Mouse (Mus musculus): ENCODE measurements at regions not wholly inside any gene's neighbourhood (a gene's known extent, or its start where the extent isn't known, plus 50 kb on each side); places are given as distances from the start of the nearest gene placed in this dataset.

- DNase-seq (ENCODE audit: extremely low read depth, low read depth, low spot score): no peak
Observed at GRCm38 (mm10) chr7:34507858-34508257, 114.7 kb upstream of the Lsm14a start.

GRCm38 (mm10) chr7:34506816-34507215, 113.7 kb upstream of the Lsm14a start:
- no peak for DNase-seq (ENCODE audit: extremely low read depth, low read depth, low spot score)

GRCm38 (mm10) chr7:34493892-34494291, 100.8 kb upstream of the Lsm14a start:
- DNase-seq (ENCODE audit: extremely low read depth, low read depth, low spot score): no peak

GRCm38 (mm10) chr7:34484908-34485598, 91.9 kb upstream of the Lsm14a start:
- no peak for DNase-seq (ENCODE audit: extremely low read depth, low read depth, low spot score)

- no peak for DNase-seq (ENCODE audit: extremely low read depth, low read depth, low spot score)
Observed at GRCm38 (mm10) chr7:34483368-34483767, 90.3 kb upstream of the Lsm14a start.

- no peak for DNase-seq (ENCODE audit: extremely low read depth, low read depth, low spot score)
Observed at GRCm38 (mm10) chr7:34480771-34481170, 87.7 kb upstream of the Lsm14a start.

- no peak for DNase-seq (ENCODE audit: extremely low read depth, low read depth, low spot score)
Observed at GRCm38 (mm10) chr7:34471003-34471402, 77.9 kb upstream of the Lsm14a start.

GRCm38 (mm10) chr7:34462069-34462468, 69.0 kb upstream of the Lsm14a start:
- DNase-seq (ENCODE audit: extremely low read depth, low read depth, low spot score): no peak

GRCm38 (mm10) chr7:34459834-34460495, 66.8 kb upstream of the Lsm14a start:
- no peak for DNase-seq (ENCODE audit: extremely low read depth, low read depth, low spot score)

GRCm38 (mm10) chr7:34458851-34459250, 65.7 kb upstream of the Lsm14a start:
- no peak for DNase-seq (ENCODE audit: extremely low read depth, low read depth, low spot score)

GRCm38 (mm10) chr7:34448364-34448763, 55.2 kb upstream of the Lsm14a start:
- DNase-seq (ENCODE audit: extremely low read depth, low read depth, low spot score): no peak

- no peak for DNase-seq (ENCODE audit: extremely low read depth, low read depth, low spot score)
Observed at GRCm38 (mm10) chr7:34444263-34444662, 51.1 kb upstream of the Lsm14a start.
